Mouse (Mus musculus): Measurements from ENCODE around the gene Alg12. TPM values are rescaled to one million over a fixed set of nuclear protein-coding genes. Genes with fewer than 3 reads are reported as not detected.

Alg12 gene
- polyA plus RNA-seq, 1 experiment from 2014 or later, result 9.8 TPM

DNA sequence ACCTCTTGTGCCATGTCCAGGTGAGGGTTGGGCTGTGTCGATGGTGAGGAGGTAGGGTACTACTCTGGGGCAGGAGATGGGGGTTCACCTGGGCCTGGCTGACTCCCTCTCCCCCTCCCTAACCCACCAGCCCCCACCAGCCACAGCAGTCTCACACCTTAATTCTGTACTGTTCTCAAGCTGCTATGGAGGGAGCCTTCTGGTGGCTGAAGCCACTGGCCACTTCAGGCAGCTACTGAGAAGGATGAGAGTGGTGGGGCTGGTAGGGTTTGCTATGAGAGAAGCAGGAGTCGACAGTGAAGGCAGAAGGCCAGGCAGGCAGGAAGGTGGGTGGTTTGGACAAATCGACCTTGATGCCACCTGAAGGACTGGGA, 23.2 kb upstream of the Alg12 start:
- Histone ChIP-seq H3K4me2 (ENCODE audit: low read length) (no peak overlapping the region), H3K36me3 (ENCODE audit: insufficient read depth, low read length) (no peaks in the 10 kb centered on the region), H3K27me3 (ENCODE audit: insufficient read depth, low read length) (no peaks in the 10 kb centered on the region), H3K4me3 (replicated peaks; ENCODE audit: low read depth, low read length) (no peak overlapping the region), H3K27ac (no peak overlapping the region), H3K9me3 (replicated peaks; ENCODE audit: low read length) (no peaks in the 10 kb centered on the region), H3K9ac (ENCODE audit: low read depth, low read length) (no peak overlapping the region), H3K4me1 (replicated peaks; ENCODE audit: insufficient read depth, low read length) (peaks cover 24% of the 10 kb centered on the region)
- WGBS, result 72% methylated on average over 3 of the region's 3 CpGs
- no peak for DNase-seq (ENCODE audit: low spot score)
- TF ChIP-seq CTCF (IDR thresholded peaks at IDR 0.05; ENCODE audit: low read depth), result no peak
- ATAC-seq (replicated peaks; ENCODE audit: low FRiP score, low read depth), result no peak

GRCm38 (mm10) chr15:88841580-88842299, 22.6 kb upstream of the Alg12 start:
- Histone ChIP-seq H3K27ac (no peak overlapping the region), H3K9me3 (replicated peaks; ENCODE audit: low read length) (no peaks in the 10 kb centered on the region), H3K9ac (ENCODE audit: low read depth, low read length) (no peak overlapping the region), H3K36me3 (ENCODE audit: insufficient read depth, low read length) (no peaks in the 10 kb centered on the region), H3K27me3 (ENCODE audit: insufficient read depth, low read length) (no peaks in the 10 kb centered on the region), H3K4me2 (ENCODE audit: low read length) (no peak overlapping the region), H3K4me3 (replicated peaks; ENCODE audit: low read depth, low read length) (no peak overlapping the region), H3K4me1 (replicated peaks; ENCODE audit: insufficient read depth, low read length) (peaks cover 24% of the 10 kb centered on the region)
- ATAC-seq (replicated peaks; ENCODE audit: low FRiP score, low read depth) (no peak), DNase-seq (ENCODE audit: low spot score) (no peak)
- no peak for TF ChIP-seq CTCF (IDR thresholded peaks at IDR 0.05; ENCODE audit: low read depth)
- WGBS, result 84% methylated on average over 3 of the region's 3 CpGs

GRCm38 (mm10) chr15:88841160-88841559, 22.0 kb upstream of the Alg12 start:
- 90% methylated on average over 2 of the region's 2 CpGs for WGBS
- Histone ChIP-seq H3K36me3 (ENCODE audit: insufficient read depth, low read length) (no peaks in the 10 kb centered on the region), H3K4me3 (replicated peaks; ENCODE audit: low read depth, low read length) (no peak overlapping the region), H3K4me1 (replicated peaks; ENCODE audit: insufficient read depth, low read length) (peaks cover 24% of the 10 kb centered on the region), H3K27me3 (ENCODE audit: insufficient read depth, low read length) (no peaks in the 10 kb centered on the region), H3K9ac (ENCODE audit: low read depth, low read length) (no peak overlapping the region), H3K9me3 (replicated peaks; ENCODE audit: low read length) (no peaks in the 10 kb centered on the region), H3K27ac (no peak overlapping the region), H3K4me2 (ENCODE audit: low read length) (no peak overlapping the region)
- DNase-seq (ENCODE audit: low spot score), result no peak
- TF ChIP-seq CTCF (IDR thresholded peaks at IDR 0.05; ENCODE audit: low read depth), result no peak
- ATAC-seq (replicated peaks; ENCODE audit: low FRiP score, low read depth), result no peak

DNA sequence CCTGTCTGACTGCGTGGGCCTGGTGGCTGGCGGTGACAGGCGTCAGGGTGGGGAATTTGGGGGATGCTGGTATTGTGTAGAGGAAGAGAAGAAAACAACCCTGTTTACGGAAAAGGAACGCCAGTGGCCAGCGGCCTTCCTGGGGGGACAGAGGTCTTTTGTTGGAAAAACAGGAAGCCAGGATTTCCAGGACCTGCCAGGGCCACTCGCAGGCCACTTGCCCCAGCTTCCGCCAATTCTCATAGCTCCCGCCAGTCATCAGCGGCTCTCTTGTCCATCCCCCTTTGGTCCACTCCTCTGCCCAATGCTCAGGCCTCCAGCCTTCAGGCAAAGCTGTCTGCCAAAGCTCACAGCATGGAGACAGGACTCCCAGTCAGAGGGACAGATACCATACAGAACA, 21.0 kb upstream of the Alg12 start:
- WGBS, result 58% methylated on average over 10 of the region's 10 CpGs
- Histone ChIP-seq H3K27ac (peak overlapping the region; percentile 77), H3K27me3 (ENCODE audit: insufficient read depth, low read length) (no peaks in the 10 kb centered on the region), H3K9ac (ENCODE audit: low read depth, low read length) (no peak overlapping the region), H3K4me2 (ENCODE audit: low read length) (no peak overlapping the region), H3K9me3 (replicated peaks; ENCODE audit: low read length) (no peaks in the 10 kb centered on the region), H3K36me3 (ENCODE audit: insufficient read depth, low read length) (no peaks in the 10 kb centered on the region), H3K4me3 (replicated peaks; ENCODE audit: low read depth, low read length) (no peak overlapping the region), H3K4me1 (replicated peaks; ENCODE audit: insufficient read depth, low read length) (peaks cover 24% of the 10 kb centered on the region)
- DNase-seq (ENCODE audit: low spot score) (peak; percentile 61), ATAC-seq (replicated peaks; ENCODE audit: low FRiP score, low read depth) (no peak)
- no peak for TF ChIP-seq CTCF (IDR thresholded peaks at IDR 0.05; ENCODE audit: low read depth)

DNA sequence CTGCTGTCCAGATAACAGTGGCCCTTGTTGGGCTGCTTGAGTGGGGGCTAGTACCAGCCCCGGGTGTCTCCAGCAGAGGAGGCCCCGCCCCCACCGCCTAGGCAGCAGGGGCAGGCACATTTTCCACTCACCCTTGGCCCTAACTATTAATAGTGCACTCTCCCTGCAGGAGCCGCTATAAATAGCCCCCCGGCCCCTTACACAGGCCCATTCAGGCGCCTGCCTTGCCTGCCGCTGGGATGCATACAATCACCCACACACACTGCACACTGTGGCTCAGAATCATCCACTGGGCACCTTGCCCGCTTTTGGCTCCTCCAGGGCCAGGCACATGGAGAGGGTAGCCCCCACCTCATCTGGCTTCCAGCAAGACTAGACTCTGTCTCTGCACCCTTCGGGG, 20.2 kb upstream of the Alg12 start:
- H3K9me3 ChIP-seq (replicated peaks; ENCODE audit: low read length), result no peaks in the 10 kb centered on the region
- ATAC-seq (replicated peaks; ENCODE audit: low FRiP score, low read depth) (peak; percentile 30), DNase-seq (ENCODE audit: low spot score) (peak; percentile 46)
- peak overlapping the region; percentile 77 for H3K27ac ChIP-seq
- H3K36me3 ChIP-seq (ENCODE audit: insufficient read depth, low read length), result no peaks in the 10 kb centered on the region
- H3K27me3 ChIP-seq (ENCODE audit: insufficient read depth, low read length), result no peaks in the 10 kb centered on the region
- H3K4me1 ChIP-seq (replicated peaks; ENCODE audit: insufficient read depth, low read length), result peaks cover 24% of the 10 kb centered on the region
- 0 out of 2 replicates have a peak overlapping the region, but pooled peaks have one; percentile 19 for H3K9ac ChIP-seq (ENCODE audit: low read depth, low read length)
- H3K4me3 ChIP-seq (replicated peaks; ENCODE audit: low read depth, low read length), result no peak overlapping the region
- H3K4me2 ChIP-seq (ENCODE audit: low read length), result no peak overlapping the region; the same call in 1 of the 2 replicates
- WGBS, result 30% methylated on average over 9 of the region's 9 CpGs
- no peak for TF ChIP-seq CTCF (IDR thresholded peaks at IDR 0.05; ENCODE audit: low read depth)

- peak overlapping the region; percentile 38 for H3K4me3 ChIP-seq (replicated peaks; ENCODE audit: low read depth, low read length)
- TF ChIP-seq CTCF (IDR thresholded peaks at IDR 0.05; ENCODE audit: low read depth), result no peak
- H3K36me3 ChIP-seq (ENCODE audit: insufficient read depth, low read length), result no peaks in the 10 kb centered on the region
- no peaks in the 10 kb centered on the region for H3K27me3 ChIP-seq (ENCODE audit: insufficient read depth, low read length)
- DNase-seq (ENCODE audit: low spot score) (peak; percentile 62), ATAC-seq (replicated peaks; ENCODE audit: low FRiP score, low read depth) (no peak)
- H3K27ac ChIP-seq, result peak overlapping the region; percentile 64; the same call in 1 of the 2 replicates
- peaks cover 24% of the 10 kb centered on the region for H3K4me1 ChIP-seq (replicated peaks; ENCODE audit: insufficient read depth, low read length)
- H3K9ac ChIP-seq (ENCODE audit: low read depth, low read length), result peak overlapping the region; percentile 49; the same call in 1 of the 2 replicates
- 2% methylated on average over 11 of the region's 11 CpGs for whole genome bisulfite sequencing
- no peaks in the 10 kb centered on the region for H3K9me3 ChIP-seq (replicated peaks; ENCODE audit: low read length)
- peak overlapping the region; percentile 69 for H3K4me2 ChIP-seq (ENCODE audit: low read length)
Measured at GRCm38 (mm10) chr15:88837977-88838376, 18.9 kb upstream of the Alg12 start.
